Mouse (Mus musculus) thymus, postnatal 4 days (tissue): ENCODE results near the gene Lhx8.

Experiments used
- DNase-seq: peaks from one replicate; pipeline ENCODE4 v3.0.0; 2021

The Lhx8 gene

GRCm38 (mm10) chr3:154321921-154322574, 8.4 kb downstream of the Lhx8 start:
- no peak for DNase-seq

DNA sequence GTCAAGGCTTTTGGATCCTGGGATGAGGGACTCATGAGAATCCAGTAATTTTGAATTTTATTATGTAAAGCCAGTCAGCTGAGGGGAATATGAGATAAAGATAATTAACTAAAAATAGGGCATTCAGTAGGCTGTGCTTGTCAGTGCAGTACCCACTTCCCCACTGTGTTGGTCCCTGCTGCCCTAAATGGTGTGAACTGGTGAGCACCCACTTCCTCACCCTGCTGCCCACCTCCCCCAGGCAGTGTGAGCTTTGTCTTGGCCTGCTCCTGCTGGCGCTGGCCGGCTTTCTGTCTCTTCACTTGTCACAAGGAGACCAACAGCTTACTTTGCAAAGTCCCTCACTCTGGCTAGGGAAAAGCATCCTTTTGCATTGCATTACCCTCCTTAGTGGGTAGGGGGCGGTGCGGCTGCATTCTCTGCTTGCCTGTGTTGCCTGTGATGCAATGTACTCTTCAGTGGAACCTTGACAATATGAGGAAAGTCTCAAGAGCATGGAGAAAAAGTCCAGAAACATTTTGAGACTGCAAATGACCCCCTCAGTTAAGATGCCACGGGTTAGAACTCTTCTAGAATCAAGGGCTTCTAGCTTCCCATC, 12.7 kb downstream of the Lhx8 start:
- DNase-seq: peak; percentile 39

DNA sequence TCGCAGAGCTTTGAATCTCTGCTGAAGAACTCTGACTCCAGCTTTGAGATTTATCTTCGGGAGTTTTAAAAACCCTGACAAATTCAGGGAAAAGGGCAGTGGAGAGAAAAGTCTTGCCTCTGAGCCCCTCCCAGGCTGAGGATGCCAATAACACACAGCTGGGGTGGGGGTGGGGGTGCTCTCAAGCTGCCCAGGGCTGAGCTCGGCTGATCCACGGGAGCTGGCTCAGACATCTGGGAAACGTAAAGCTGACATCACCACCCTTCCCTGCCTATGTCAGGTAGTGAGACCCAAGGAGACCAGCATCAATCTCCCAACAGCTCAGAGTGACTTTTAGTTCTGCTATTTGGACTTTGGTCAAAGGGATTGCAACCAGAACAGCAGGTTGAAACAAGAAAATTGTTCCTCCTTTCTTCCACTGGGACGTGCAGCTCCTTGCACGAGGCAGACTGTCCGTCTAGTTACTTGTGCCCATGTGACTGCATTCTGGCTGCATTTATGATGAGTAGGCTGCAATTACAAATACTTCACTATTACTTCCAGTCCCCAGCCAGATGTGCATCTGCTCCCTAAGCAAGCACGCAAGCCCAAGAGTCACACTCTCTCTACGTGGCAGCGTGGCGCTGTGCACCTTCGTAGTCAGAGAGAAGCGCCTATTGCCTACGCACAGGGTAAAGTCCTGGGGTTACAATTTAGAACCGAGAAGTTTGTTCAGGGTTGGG, 25.1 kb downstream of the Lhx8 start:
- no peak for DNase-seq

- DNase-seq: no peak
Observed at GRCm38 (mm10) chr3:154301102-154301501, 29.4 kb downstream of the Lhx8 start.

DNA sequence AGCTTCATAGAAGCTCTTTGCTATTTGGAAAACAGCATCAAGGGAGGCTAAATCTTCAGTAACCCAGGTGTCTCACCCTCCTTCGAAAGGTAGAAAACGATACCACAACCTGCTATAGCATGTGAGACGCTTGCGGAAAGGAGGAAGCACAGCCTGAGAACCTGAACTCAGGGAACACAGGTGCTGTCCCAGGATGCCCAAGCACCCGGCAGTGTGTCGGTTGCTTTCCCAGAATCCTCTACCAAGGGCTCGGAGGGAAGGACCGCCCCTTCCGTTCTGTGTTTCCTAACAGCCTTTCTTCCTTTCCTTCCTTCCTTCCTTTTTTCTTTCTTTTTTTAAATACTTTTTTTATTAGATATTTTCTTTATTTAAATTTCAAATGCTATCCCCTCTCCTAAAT, 30.5 kb downstream of the Lhx8 start:
- no peak for DNase-seq

- DNase-seq: no peak
Observed at GRCm38 (mm10) chr3:154298490-154298889, 32.0 kb downstream of the Lhx8 start.

GRCm38 (mm10) chr3:154297499-154297898, 33.0 kb downstream of the Lhx8 start:
- peak; percentile 21 for DNase-seq

GRCm38 (mm10) chr3:154294924-154295834, 35.3 kb downstream of the Lhx8 start:
- no peak for DNase-seq

- no peak for DNase-seq
Observed at GRCm38 (mm10) chr3:154293839-154294490, 36.5 kb downstream of the Lhx8 start.

DNA sequence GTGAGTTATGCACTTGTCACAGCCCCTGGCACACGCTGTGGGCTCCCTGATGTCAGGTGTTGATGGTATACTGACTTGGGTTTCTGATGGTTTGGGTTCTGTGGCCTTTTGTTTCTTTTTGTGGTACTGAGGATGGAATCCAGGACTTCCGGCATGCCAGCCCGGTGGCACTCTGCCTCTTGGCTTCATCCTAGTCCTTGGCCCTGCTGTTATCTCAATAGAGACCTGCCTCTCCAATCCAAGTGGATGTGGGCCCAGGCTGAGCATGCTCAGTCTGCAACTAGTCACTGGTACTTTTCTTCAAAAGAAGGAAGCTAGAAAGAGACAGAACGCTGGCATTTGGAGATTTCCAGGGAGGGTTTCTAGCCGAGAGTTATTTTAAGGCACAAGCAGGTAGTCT, 38.3 kb downstream of the Lhx8 start:
- no peak for DNase-seq

DNA sequence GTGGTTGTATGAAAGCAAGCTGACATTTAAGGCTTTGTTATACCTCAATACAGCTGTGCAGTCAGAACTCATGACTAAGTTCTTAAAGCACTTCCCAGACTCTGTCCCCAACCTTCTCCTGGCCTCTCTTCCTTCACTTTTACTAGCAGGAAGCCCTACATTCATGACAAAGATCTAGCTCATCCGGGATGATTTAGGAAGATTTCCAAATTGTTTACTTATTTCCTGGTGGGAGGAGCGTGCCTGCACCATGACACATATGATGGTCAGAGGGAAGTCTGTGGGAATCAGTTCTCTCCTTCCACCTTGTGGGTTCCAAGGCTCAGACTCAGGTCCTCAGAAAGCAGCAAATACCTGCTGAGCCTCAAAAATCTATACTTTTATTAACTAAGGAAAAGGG, 40.1 kb downstream of the Lhx8 start:
- DNase-seq: no peak

- DNase-seq: no peak
Observed at GRCm38 (mm10) chr3:154288429-154289069, 41.9 kb downstream of the Lhx8 start.

DNA sequence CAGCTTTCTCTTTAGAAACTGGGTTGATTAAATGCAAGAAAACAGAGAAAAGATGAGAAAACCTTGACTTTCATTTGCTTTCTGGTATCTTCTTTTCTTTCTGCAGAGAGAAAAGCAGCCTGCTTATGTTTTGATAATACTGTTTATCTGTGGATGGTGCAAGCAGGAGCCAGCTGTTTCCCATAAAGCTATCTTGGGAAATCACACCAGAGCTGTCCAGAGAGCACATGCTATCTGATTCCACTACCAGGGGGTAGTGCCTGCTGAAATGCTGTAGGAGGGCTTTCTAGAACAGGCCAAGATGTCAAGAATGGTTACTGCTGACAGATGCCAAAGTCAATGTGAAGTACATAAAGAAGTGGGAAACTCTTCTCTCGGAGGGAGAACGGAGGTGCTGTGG, 43.2 kb downstream of the Lhx8 start:
- no peak for DNase-seq

DNA sequence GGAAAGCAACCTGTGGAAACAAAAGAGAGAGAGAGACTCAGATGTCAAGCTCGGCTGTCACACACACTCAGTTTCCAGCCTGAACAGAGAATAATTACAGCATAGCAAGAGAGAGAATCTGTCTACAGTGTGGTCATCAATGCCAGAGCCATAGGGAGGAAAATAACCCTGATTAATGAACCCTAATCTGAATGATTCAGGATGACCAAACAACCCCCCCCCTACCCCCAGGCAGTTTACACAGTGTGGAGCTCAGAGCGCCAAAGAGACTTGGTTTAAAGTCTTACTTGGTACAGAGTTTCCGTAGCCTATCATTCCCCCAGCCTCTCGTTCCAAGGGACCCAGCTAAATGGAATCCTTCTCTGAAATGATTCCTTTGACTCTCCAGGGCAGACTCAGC, 45.1 kb downstream of the Lhx8 start:
- no peak for DNase-seq

DNA sequence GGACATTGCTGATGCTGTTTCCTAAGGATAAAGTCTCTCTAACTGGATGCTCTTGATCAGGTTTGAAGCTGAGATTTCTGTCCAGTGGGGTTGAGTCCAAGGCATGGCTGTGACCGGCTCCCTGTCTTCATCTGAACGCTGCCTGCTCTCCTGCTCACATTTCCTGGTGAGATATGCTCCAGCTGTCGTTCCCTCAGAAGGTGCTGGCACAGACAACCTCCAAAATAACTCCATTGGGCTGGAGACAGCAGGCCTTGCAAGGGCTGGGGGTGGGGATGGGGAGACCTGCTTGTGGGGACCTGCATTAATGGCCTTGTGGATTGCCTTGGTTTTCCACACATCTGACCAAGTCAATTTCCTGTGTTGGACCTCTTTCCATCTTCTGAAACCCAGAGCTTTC, 46.2 kb downstream of the Lhx8 start:
- no peak for DNase-seq

DNA sequence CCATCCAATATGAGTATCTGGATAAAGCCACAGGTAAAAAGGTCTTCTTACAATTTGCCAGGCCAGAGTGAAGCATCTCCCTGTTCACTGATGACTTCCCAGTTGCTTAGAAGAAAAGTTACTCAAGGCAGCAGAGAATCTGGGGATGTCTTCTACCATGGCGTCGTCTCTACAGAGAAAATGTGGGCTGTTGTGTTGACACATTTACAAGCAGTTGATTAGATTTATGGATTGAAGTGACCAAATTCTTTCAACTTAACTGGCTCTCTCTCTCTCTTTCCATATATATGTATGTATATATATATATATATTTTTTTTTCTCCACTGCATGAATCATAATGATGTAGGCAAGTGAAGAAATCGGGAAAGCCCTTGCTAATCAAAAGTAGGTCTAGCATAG, 55.8 kb downstream of the Lhx8 start:
- DNase-seq: no peak

- peak; percentile 80 for DNase-seq
Observed at GRCm38 (mm10) chr3:154269757-154270366, 60.6 kb downstream of the Lhx8 start.

- DNase-seq: no peak
Observed at GRCm38 (mm10) chr3:154268313-154268712, 62.1 kb downstream of the Lhx8 start.

DNA sequence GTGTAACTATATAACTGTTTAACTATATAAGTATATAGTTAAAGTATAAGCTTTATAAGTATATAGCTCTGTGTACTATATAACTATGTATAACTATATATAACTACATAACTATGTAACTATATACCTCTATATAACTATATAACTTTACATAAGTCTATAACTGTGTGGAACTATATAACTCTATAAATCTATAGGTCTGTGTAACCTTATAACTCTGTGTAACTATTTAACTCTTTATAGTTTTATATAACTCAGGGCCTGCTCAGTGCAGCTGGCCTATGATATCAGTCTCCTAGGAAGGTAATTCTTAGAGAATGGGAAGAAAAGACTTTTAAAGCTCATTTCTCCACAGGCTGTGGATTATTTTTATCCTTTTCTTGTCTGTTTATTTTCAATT, 73.1 kb downstream of the Lhx8 start:
- no peak for DNase-seq
